Mouse (Mus musculus) MEL (cell line): ENCODE data around the gene Mitf.

Experiments used
- CHD1 ChIP-seq: IDR thresholded peaks from 2 replicates; pipeline ENCODE4 v1.6.1; 2012; ENCODE audit warnings: low read depth, mild to moderate bottlenecking, inconsistent platforms, low read length, improper control_type of control experiment
- CHD2 ChIP-seq: IDR thresholded peaks from 2 replicates; pipeline ENCODE4 v1.6.1; 2011; ENCODE audit warnings: low read length, improper control_type of control experiment
- CTCF ChIP-seq, 3 experiments: IDR thresholded peaks in 2 of 3; conservative IDR thresholded peaks in 1 of 3; 2 replicates each; pipeline ENCODE4 v1.5.1; 2011 to 2012; ENCODE audit warnings: low read length in 3 of 3, low read depth in 2 of 3, mild to moderate bottlenecking in 2 of 3, improper control_type of control experiment in 1 of 3, inconsistent platforms in 1 of 3, mixed read lengths in 1 of 3, moderate library complexity in 1 of 3; ENCODE audit not compliant: control insufficient read depth in 1 of 3, insufficient read depth in 1 of 3, poor library complexity in 1 of 3, severe bottlenecking in 1 of 3
- E2F4 ChIP-seq: IDR thresholded peaks from 2 replicates; pipeline ENCODE4 v1.6.1; 2011; ENCODE audit warnings: low read depth, low read length, improper control_type of control experiment, borderline replicate concordance
- EP300 ChIP-seq, 2 experiments: IDR thresholded peaks; 2 replicates each; pipeline ENCODE4 v1.6.1; 2011; ENCODE audit warnings: improper control_type of control experiment in 2 of 2, low read length in 2 of 2, low read depth in 1 of 2, mild to moderate bottlenecking in 1 of 2
- GABPA ChIP-seq: IDR thresholded peaks from 2 replicates; pipeline ENCODE4 v1.6.1; 2012; ENCODE audit warnings: low read depth, mild to moderate bottlenecking, inconsistent platforms, low read length, improper control_type of control experiment, moderate library complexity
- GATA1 ChIP-seq: IDR thresholded peaks from 2 replicates; pipeline ENCODE4 v1.6.1; 2011; ENCODE audit warnings: low read depth, low read length, improper control_type of control experiment
- HCFC1 ChIP-seq: IDR thresholded peaks from 2 replicates; pipeline ENCODE4 v1.6.1; 2012; ENCODE audit warnings: low read depth, mild to moderate bottlenecking, inconsistent platforms, low read length, improper control_type of control experiment, moderate library complexity
- MAFK ChIP-seq: IDR thresholded peaks from 2 replicates; pipeline ENCODE4 v1.6.1; 2011; ENCODE audit warnings: low read depth, mild to moderate bottlenecking, low read length, improper control_type of control experiment, borderline replicate concordance
- POLR2A ChIP-seq, 2 experiments: IDR thresholded peaks; 2 replicates each; pipeline ENCODE4 v1.6.1; 2011 to 2012; ENCODE audit warnings: low read length in 2 of 2, mild to moderate bottlenecking in 2 of 2, control low read depth in 1 of 2, improper control_type of control experiment in 1 of 2, low read depth in 1 of 2, moderate library complexity in 1 of 2; ENCODE audit not compliant: control insufficient read depth in 1 of 2, insufficient read depth in 1 of 2, poor library complexity in 1 of 2
- POLR2AphosphoS2 ChIP-seq: IDR thresholded peaks from 2 replicates; pipeline ENCODE4 v1.6.1; 2011; ENCODE audit warnings: low read length, improper control_type of control experiment
- RCOR1 ChIP-seq: IDR thresholded peaks from 2 replicates; pipeline ENCODE4 v1.6.1; 2012; ENCODE audit warnings: low read depth, mild to moderate bottlenecking, inconsistent platforms, low read length, improper control_type of control experiment
- SIN3A ChIP-seq: IDR thresholded peaks from 2 replicates; pipeline ENCODE4 v1.6.1; 2012; ENCODE audit warnings: low read length, improper control_type of control experiment, inconsistent platforms

- TF ChIP-seq E2F4 = no peak
- TF ChIP-seq CHD2 = no peak
- no peak for TF ChIP-seq POLR2A (IDR thresholded peaks at IDR 0.05; ENCODE audit: control insufficient read depth in 1 of 2, insufficient read depth in 1 of 2, low read depth in 1 of 2, low read length in 2 of 2, poor library complexity in 1 of 2)
- no peak for TF ChIP-seq SIN3A
- no peak for TF ChIP-seq GABPA
- TF ChIP-seq POLR2AphosphoS2 = no peak
- TF ChIP-seq CTCF (IDR thresholded peaks at IDR 0.05 in 2 of 3, conservative IDR thresholded peaks at IDR 0.05 in 1 of 3; ENCODE audit: control insufficient read depth in 1 of 3, insufficient read depth in 1 of 3, low read depth in 2 of 3, low read length in 3 of 3, poor library complexity in 1 of 3, severe bottlenecking in 1 of 3) = no peak
- TF ChIP-seq MAFK = no peak
- no peak for TF ChIP-seq RCOR1
- TF ChIP-seq GATA1 = no peak
- TF ChIP-seq CHD1 = no peak
- no peak for TF ChIP-seq EP300 (IDR thresholded peaks at IDR 0.05; ENCODE audit: low read depth in 1 of 2, low read length in 2 of 2)
- no peak for TF ChIP-seq HCFC1
Observed at GRCm38 (mm10) chr6:97832501-97832900, 25.6 kb downstream of the Mitf start.
